Mouse (Mus musculus) ES-E14 (cell line): ENCODE data around the gene Smad3. TPM values are rescaled to one million over a fixed set of nuclear protein-coding genes. Genes with fewer than 3 reads are reported as not detected.

Experiments
- DNase-seq: peaks from one replicate; pipeline ENCODE4 v3.0.0-alpha.2; 2013; ENCODE audit warnings: low read depth, low spot score
- H3K27ac ChIP-seq: 2 replicates; pipeline ENCODE4 v1.5.1; 2012; ENCODE audit warnings: low read depth, mild to moderate bottlenecking, low read length, moderate library complexity, mixed read lengths; ENCODE audit not compliant: poor library complexity, insufficient read depth, severe bottlenecking
- H3K36me3 ChIP-seq: 2 replicates; pipeline ENCODE4 v1.6.1; 2012; ENCODE audit warnings: mild to moderate bottlenecking, low read length, moderate library complexity, mixed read lengths; ENCODE audit not compliant: control insufficient read depth, poor library complexity, insufficient read depth, severe bottlenecking
- H3K4me1 ChIP-seq, 2 experiments: fragments of 150-350 bp in 1 of 2; sonication (generic) in 1 of 2; 2 replicates each; pipeline ENCODE4 v1.6.1; 2012; ENCODE audit warnings: low read length in 2 of 2, mild to moderate bottlenecking in 1 of 2, mixed read lengths in 1 of 2; ENCODE audit not compliant: control insufficient read depth in 2 of 2, insufficient read depth in 2 of 2, poor library complexity in 1 of 2
- H3K4me3 ChIP-seq, 2 experiments: fragments of 150-350 bp in 1 of 2; sonication (generic) in 1 of 2; 2 replicates each; pipeline ENCODE4 v1.5.1; 2012; ENCODE audit warnings: low read length in 2 of 2, low read depth in 1 of 2, mild to moderate bottlenecking in 1 of 2, mixed read lengths in 1 of 2; ENCODE audit not compliant: insufficient read depth in 1 of 2, poor library complexity in 1 of 2, severe bottlenecking in 1 of 2
- H3K9ac ChIP-seq: 2 replicates; pipeline ENCODE4 v1.6.1; 2012; ENCODE audit warnings: low read depth, mild to moderate bottlenecking, low read length, mixed read lengths; ENCODE audit not compliant: poor library complexity, insufficient read depth, severe bottlenecking
- H3K9me3 ChIP-seq: fragments of 150-350 bp; sonication (generic); 2 replicates; pipeline ENCODE4 v1.6.1; 2012; ENCODE audit warnings: low read depth, mild to moderate bottlenecking, low read length; ENCODE audit not compliant: control insufficient read depth, insufficient read depth
- CHD2 ChIP-seq: IDR thresholded peaks from 2 replicates; pipeline ENCODE4 v1.6.1; 2014; ENCODE audit warnings: mild to moderate bottlenecking, low read depth, low read length, inconsistent platforms
- HCFC1 ChIP-seq: IDR thresholded peaks from 2 replicates; pipeline ENCODE4 v1.6.1; 2012; ENCODE audit warnings: low read length, inconsistent platforms, borderline replicate concordance; ENCODE audit not compliant: insufficient read depth
- MAFK ChIP-seq: IDR thresholded peaks from 2 replicates; pipeline ENCODE4 v1.6.1; 2014; ENCODE audit warnings: mild to moderate bottlenecking, low read depth, low read length, inconsistent platforms; ENCODE audit not compliant: insufficient read depth
- ZC3H11A ChIP-seq: IDR thresholded peaks from 2 replicates; pipeline ENCODE4 v1.6.1; 2012; ENCODE audit warnings: low read depth, mild to moderate bottlenecking, inconsistent platforms, low read length, borderline replicate concordance
- ZNF384 ChIP-seq: IDR thresholded peaks from 2 replicates; pipeline ENCODE4 v1.6.1; 2012; ENCODE audit warnings: low read depth, low read length, inconsistent platforms
- in situ Hi-C, 2 experiments: fragments of 600-800 bp; cut with MboI; formaldehyde crosslinking; loops; one replicate each; pipeline ENCODE4 v1.15.1; 2025; ENCODE audit warnings: low sequenced_read_pairs in 2 of 2, inconsistent platforms in 1 of 2; ENCODE audit not compliant: unreplicated experiment in 2 of 2
- total RNA-seq: library from RNA; depleted of rRNA; stranded (reverse); fragments of 300-350 nt; gene quantifications from 2 replicates; pipeline ENCODE4 v1.2.3, GENCODE M21; 2012

The Smad3 gene
- total RNA-seq, 1 experiment: 15.2 TPM

DNA sequence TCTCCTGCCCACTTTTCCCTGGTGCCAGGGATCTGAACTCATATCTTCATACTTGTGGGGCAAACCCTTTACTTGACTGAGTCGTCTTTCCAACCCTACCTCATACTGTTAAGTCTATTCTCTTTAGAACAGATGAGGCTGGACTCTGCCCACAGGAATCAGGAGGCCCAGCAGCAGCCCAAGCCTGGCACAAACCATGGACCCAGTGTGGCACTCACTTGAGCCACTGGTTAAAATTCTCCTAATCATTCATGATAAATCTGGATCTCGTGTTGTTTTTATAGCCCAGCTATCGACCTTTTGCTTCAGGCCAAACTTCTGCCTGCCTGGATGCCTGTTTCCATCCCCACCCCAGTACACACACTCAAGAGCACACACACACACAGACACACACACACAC lies 26.8 kb upstream of the Smad3 start:
- H3K27ac ChIP-seq: no peak overlapping the region
- H3K36me3 ChIP-seq: no peaks in the 10 kb centered on the region
- no peaks in the 10 kb centered on the region for H3K9me3 ChIP-seq
- TF ChIP-seq CHD2 (no peak), ZC3H11A (no peak), MAFK (no peak), ZNF384 (no peak)
- H3K4me3 ChIP-seq: no peak overlapping the region
- H3K9ac ChIP-seq: no peak overlapping the region
- in situ Hi-C loops: no loop called here
- DNase-seq: no peak
- peaks cover 1 to 12% of the 10 kb centered on the region in 2 experiments; a peak in 1 of 4 replicates for H3K4me1 ChIP-seq

GRCm38 (mm10) chr9:63782744-63783143 lies 24.9 kb upstream of the Smad3 start:
- Histone ChIP-seq H3K36me3 (no peaks in the 10 kb centered on the region), H3K9me3 (no peaks in the 10 kb centered on the region), H3K4me1 (peaks cover 1 to 12% of the 10 kb centered on the region in 2 experiments; a peak in 1 of 4 replicates), H3K9ac (no peak overlapping the region), H3K4me3 (no peak overlapping the region), H3K27ac (no peak overlapping the region)
- in situ Hi-C loops: no loop called here
- DNase-seq: no peak
- TF ChIP-seq HCFC1: no peak
- TF ChIP-seq MAFK: no peak
- no peak for TF ChIP-seq ZNF384
- no peak for TF ChIP-seq ZC3H11A
- TF ChIP-seq CHD2: no peak

GRCm38 (mm10) chr9:63781714-63782464 lies 24.1 kb upstream of the Smad3 start:
- in situ Hi-C loops: no loop called here
- H3K36me3 ChIP-seq: no peaks in the 10 kb centered on the region
- H3K27ac ChIP-seq: no peak overlapping the region
- DNase-seq: no peak
- H3K9me3 ChIP-seq: no peaks in the 10 kb centered on the region
- no peak for TF ChIP-seq HCFC1
- H3K4me3 ChIP-seq: no peak overlapping the region
- H3K4me1 ChIP-seq: peaks cover 1 to 10% of the 10 kb centered on the region in 2 experiments; a peak in 1 of 4 replicates
- no peak overlapping the region for H3K9ac ChIP-seq

- Histone ChIP-seq H3K27ac (no peak overlapping the region), H3K36me3 (no peaks in the 10 kb centered on the region), H3K4me1 (no peaks in the 10 kb centered on the region), H3K9ac (no peak overlapping the region), H3K9me3 (no peaks in the 10 kb centered on the region), H3K4me3 (no peak overlapping the region)
- in situ Hi-C loops: no loop called here
- TF ChIP-seq ZC3H11A: no peak
- no peak for TF ChIP-seq HCFC1
- no peak for TF ChIP-seq ZNF384
- no peak for TF ChIP-seq MAFK
- TF ChIP-seq CHD2: no peak
- no peak for DNase-seq
Measured at GRCm38 (mm10) chr9:63779950-63780887, 22.4 kb upstream of the Smad3 start.
